Mouse (Mus musculus): ENCODE results near the gene Gpatch4.

The Gpatch4 gene

DNA sequence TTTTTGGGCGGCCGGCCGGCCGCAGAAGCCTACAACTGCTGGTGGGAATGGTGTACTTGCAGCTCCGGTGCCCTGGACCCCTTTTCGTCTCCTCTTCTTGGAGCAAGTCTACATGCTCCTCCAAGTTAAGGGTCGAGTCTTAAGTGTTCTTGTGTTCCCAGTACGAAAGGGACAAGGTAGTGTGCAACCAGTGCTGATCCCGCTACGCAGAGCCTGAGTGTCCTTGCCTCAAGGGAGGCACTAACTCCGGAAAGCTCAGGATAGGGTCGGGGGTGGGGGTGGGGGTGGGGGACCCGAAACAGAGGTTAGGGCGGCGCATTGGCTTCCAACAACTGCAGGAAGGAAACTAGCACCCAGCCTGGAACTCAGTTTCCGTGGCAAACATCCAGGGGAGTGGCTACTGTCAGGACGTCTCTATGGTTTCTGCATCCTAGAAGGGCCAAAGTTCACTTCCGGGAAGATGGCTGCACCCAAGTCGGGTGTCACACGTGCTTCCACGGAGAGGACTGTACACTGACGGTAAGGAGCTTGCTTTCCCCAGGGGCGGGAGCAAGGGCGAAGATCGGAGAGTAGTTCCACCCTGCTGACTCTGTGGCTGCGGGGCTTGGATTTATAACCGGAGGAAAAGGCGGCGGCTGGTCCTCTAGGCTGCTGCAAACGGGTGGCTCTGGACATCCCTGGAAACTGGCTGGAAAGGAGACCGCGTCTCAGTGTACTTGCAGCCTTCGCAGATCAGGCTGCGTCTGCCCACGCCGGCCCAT lies at the start of gene Gpatch4:
TSS of gene Gpatch4 (plus strand) at position 448 of the 761 bp plus-strand sequence.
- peak; percentile 98 for DNase-seq (ENCODE audit: low read depth)

DNA sequence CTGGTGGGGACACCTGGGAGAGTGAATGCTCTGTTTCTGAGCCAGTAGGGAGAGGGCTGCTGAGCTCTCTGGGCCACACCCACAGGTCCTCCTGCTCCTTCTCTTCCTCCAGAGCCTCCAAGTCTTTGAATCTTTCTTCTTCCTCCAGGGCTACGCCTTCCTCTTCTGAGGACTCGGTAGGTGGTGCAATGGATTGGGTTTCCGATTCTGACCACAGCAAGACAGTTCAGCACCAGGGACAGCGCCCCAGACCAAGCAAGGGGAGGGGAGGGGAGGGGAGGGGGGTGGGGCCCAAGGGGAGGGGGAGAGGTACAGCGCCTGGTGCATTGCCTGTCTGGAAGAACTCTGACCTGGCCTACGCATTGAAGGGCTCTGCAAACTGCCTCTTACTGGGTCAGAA lies 49.5 kb upstream of the Gpatch4 start:
- DNase-seq (ENCODE audit: low read depth), result peak; percentile 60

DNA sequence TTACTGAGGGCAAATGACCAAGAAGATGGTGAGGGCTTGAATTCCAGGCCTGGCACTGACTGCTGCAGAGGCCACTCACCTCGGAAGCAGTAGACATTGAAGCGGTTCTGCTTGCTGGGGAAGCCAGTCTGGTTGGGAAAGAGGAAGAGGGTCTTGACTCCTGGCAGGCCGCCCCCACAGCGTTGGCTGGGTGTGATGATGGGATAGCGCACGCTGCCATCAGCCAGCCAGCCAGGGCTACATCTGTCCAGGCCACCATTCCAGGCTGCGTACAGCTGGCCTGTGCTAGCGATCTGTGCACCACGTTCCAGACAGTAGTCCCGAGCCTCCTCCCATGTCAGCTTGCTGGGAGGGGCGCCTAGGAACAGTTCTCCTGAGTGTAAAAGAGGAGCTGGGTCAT lies 47.6 kb upstream of the Gpatch4 start:
- no peak for DNase-seq (ENCODE audit: low read depth)

DNA sequence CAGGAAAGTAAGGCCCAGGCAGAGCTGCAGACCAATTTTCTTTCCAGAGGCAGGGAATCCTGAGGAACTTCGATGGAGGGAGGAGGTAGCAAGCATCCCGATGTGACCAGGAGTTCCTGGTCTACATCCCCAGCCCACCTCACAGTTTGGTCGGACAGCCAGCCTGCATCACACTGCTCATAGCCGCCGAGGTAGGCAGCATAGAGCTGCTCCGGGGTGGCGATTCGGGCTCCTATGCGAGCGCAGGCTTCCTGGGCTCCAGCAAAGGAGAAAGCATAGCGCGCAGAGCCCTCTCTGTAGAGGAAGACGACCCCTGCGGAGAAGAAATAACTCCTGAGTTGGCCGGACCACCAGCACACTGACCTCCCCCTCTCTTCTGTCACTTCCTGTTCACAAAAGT lies 46.5 kb upstream of the Gpatch4 start:
- DNase-seq (ENCODE audit: low read depth), result no peak

DNA sequence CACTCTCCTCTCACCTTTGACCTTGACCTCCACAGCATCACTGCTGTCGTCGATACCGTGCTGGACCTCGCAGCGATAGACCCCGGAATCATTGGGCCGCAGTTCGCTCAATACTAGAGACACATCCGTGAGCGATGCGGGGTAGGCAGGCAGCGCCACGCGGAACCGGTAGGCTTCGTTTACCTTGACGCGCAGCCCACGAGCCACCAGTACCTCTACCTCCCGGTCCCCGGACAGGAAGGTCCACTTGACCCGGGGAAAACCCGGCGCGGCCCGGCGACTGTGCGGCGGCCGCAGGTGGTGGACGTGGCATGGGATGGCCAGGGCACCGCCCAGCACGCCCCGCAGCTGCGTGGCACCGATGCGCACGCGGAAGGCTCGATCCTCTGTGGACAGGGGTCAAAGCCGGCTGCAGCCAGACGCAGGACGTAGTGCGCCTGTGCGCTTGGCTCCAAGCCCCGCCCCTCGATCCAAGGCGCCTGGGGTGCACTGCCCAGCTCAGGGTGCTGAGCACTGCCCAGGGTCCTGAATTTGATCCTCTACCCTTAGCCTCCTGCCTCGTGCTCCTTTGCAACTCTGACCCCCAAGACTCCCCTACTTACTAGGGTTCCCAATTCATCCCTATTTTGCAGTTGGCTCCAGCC lies 45.8 kb upstream of the Gpatch4 start:
- no peak for DNase-seq (ENCODE audit: low read depth)

DNA sequence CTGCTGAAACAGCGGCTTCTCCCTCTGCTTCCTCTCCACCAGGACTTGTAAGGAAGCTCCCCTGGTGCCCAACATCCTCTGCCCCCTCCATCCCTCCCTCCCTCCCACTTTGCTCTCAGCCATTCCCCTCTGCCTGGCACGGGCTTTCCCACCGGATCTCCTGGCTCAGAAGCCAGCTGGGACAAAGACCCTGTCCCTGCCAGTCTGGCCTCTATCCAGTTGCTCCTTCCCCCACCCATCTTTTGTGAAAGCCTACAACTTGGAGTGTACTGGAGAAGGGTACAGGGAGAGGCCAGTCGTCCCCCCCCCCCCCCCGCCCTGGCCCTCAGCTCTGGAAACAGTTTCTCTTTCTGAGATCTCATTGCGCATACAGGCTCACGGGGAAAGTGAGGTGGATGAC lies 44.2 kb upstream of the Gpatch4 start:
- no peak for DNase-seq (ENCODE audit: low read depth)

DNA sequence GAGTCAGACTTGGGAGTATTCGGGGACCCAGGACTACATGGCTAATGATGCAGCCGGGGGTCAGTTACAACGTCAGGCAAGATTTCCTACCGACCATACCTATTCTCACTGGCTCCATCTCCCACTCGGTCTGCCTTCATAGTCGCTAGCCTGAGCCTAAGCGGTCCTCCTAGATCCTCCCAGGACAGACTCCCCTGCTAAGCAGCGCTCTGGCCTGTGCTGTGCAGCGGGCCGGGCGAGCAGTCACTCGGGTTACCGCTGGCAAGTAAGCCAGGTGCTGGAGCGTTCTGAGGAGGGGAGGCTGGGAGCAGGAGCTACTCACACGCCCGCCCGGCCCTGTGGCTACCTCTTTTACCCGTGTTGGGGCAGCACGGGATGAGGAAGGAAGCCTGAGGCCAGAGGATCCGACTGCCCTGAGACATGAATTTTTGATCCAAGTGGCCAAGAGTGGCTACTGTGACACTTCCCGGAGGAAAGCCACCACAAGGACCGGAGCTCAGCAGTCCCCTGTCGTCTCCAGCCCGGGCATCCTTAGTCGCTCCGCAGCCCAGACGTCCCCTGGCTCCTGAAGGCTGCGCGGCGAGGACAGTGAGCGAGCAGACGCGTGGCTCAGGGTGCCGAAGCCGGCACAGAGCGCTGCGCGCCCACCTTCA lies 43.5 kb upstream of the Gpatch4 start:
- DNase-seq (ENCODE audit: low read depth), result no peak

DNA sequence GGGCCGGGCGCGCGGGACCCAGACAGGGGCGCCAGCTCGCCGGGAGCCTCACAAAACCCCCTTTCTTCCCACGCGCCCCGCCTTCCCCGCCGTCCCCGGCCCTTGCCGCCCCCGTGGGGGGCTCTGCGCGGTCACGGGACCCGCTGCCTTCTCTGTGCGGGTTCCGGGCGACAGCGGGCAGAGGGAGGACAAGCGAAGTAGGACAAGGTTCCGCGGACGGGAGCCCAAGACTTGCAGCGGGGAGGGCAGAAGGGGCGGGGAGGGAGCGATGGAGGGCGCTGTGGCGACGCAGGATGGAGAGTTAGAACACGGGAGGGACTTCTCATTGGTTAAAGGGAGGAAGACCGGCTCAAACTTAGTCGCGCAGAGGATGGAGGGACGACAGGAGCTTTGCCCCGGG lies 42.7 kb upstream of the Gpatch4 start, which contains the start of gene Bcan:
TSS of gene Bcan (minus strand) at position 50 of the 400 bp plus-strand sequence.
- DNase-seq (ENCODE audit: low read depth), result no peak

DNA sequence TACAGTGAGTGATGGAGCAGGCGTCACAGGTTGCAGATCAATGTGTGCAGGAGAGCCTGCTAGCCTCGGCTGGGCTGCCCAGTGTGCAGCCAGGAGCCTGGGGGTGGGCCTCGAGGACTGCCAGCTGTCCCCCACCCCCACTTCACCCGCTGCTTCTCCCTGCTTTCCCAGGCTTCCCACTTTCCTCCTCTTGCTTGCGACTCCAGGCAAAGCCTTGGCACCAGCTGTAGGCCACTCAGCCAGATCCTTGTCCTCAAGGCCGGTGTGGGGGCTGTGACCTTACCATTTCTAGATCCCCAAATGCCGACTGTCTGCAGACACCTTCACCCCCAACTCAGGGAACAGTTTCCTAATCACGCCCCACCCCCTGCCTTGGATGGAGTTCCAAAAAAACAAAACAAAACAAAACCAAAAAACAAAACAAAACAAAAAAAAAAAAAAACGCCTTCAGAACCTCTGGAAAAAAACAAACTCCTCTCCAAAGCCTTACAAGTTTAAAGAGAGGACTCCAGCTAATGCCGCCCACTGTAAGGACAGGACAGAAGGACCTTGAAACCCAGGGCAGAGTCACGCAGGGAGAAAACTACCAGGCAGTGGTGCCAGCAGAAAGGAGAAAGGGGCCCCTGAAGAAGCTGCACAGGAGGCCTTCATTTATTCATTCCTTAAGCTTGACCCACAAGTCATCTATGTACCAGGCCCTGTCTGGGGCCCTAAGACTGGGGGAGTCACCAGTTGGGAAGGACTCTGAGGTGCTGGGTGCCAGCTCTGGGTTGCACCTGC lies 41.9 kb upstream of the Gpatch4 start:
- DNase-seq (ENCODE audit: low read depth), result no peak

DNA sequence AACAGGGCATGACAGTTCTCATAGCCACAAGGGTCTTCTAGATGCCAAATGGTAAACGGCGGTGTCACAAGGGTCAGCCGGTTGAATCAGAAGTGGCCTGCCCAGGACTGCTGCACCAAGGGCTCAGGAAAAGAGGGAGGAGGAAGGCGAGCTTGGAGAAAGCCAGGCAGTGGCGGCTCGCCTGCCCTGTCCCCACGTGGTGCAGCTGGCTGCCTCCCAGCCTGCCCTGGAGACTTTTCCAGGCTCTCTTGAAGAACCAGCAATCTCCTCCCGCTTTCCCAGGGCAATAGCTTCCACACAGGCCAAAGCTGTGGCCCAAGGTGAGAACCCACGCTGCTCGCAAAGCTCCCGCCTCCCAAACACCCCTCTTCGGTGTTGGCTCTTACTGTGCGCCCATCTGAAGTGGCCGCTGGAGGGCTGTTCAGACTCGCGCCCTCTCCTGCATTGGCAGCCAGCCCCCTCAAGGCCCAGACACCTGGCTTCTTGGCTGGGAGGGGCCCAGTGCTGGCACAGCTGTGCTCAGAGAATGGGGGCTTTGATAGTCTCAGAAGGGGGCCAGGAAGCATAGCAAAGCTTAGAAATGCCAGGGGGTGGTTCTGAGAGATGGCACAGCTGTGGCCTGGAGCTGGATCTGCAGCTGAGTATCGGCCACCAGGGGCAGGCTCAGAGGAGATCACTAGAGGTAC lies 40.5 kb upstream of the Gpatch4 start:
- DNase-seq (ENCODE audit: low read depth), result no peak

DNA sequence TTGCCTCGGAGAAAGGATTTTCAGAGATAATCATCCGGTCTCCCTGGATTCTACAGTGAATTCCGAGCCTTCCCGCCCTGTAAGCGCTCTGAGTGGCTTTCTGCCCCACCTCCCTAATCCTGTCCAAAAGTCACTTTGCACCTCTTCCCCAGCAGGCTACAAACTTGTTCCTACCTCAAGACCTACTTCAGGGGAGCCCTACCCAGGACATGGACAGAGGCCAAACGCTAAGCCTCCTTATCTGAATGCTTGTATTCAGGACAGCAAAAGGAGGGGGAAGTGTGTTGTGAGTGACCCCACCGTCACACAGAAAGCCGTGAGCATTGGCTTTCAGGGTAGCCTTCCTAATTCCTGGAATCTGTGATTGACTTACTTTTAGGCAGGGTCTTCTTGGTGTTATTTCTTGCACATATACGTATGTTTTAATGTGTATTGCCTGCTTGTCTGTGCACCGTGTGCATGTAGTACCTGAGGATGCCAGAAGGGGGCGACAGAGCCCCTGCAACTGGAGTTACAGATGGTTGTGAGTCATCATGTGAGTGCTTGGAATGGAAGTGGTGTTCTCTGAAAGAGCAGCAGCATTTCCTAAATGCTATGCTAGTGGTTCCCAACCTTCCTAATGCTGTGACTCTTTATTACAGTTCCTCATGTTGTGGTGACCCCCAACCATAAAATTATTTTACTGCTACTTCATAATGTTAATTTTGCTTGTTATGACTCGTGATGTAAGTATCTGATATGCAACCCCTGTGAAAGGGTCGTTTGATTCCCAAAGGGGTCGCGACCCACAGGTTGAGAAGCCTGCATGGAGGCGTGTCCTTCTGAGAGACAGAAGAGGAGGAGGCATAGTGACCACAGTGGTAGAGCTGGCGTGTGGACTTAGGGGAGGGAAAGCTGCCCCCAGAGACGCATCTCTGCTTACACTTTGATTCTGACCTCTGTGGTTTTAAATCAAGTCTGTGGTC lies 36.8 kb upstream of the Gpatch4 start:
- DNase-seq (ENCODE audit: low read depth), result peak; percentile 55

DNA sequence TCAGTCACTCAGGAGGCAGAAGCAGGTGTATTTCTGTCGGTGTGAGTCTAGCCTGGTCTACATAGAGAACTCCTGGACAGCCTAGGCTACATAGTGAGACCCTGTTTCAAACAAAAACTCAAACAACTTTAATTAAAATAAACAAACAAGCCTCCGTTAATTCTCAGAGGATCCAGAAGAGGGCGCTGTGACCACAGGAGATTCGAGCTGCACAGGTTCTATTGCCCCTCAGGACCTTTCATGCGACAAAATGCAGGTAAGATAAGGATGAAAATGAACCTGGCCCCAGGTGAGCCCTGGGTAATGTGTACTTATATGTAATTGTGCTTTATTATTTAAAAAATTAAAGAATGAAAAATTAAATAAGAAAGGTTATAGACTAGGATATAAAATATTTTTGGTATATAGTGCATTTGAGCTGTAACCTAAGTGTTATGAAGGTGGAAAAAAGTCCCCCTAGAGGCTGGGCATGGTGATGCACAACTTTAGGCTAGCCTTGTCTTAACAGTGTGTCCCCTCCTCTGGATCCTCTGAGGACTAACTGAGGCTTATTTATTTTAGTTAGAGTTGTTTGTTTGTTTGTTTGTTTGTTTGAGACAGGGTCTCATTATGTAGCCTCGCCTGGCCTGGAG lies 32.2 kb upstream of the Gpatch4 start:
- peak; percentile 76 for DNase-seq (ENCODE audit: low read depth)

DNA sequence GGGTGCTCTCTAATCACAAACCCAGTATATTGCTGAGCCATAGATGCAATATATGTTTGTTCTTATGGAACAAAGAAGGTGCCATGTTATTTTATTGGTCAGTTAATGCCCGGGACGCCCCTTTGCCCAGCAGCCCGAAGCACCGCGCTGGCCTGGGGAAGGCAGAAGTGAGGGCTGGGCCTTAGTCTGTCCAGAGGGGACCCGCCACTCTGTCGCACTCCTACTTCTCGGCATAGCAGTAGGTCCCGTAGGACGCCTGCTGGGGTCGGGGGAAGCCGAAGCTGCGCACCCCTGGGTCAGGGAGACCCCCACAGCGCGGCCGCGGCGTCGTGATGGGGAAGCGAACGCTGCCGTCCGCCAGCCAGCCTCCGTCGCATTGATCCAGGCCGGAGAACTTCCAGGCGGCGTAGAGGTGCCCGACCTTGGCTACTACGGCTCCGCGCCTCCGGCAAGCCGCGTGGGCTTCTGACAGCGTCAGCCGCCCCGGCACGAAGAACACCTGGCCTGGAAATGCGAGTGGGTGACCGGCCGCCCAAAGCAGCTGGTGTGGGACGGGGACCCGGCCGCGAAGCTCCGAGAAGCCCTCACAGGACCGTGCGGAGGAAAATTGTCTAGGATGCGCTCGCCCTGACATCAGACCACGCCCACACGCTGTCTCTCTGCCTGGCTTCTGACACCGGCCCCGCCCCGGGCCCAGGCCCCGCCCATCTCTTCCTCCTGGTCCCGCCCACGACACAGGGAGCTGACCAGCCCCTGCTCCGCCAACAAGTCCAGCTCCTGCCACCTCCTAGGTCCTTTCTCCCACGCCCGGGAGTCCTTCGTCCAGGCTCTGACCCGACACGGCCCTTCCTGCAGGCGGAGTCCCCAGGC lies 20.4 kb upstream of the Gpatch4 start:
- DNase-seq (ENCODE audit: low read depth), result peak; percentile 88

DNA sequence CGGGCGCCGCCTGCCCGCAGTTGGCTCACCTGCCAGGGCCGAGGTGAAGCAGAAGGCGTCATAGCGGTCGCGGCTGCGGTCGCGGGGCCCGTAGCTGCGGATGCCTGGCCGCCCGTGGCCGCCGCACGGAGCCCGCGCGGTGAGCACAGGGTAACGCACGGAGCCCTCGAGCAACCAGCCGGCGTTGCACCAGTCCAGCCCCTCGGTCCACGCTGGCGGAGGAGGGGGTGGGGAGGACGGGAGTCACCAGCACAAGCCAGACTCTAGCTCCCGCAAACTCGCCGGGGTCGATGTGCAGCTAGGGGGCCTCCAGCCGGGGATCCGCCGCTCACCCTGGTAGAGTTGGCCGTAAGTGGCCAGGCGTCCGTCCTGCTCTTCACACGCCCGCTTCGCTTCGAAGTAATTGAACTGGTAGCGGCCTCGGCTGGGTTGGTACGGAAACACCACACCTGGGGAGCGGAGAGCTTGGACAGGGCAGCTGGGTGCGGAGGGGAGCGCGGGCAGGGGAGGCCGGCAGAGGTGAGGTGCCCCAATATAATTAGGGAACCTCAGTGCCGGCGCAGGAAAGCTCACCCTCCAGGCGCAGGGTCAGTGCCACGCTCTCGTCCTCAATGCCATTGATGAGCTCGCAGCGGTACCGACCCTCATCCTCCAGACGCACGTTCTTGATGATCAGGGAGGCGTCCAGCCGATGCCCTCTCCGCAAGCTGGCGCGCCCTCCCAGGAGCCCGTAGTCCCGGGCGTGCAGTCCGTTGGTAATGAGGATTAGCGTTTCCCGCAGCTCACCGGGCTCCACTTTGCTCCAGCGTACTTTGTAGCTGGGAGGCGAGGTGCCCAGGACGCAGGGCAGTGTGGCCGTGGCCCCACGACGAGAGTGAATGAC lies 19.5 kb upstream of the Gpatch4 start:
- no peak for DNase-seq (ENCODE audit: low read depth)

DNA sequence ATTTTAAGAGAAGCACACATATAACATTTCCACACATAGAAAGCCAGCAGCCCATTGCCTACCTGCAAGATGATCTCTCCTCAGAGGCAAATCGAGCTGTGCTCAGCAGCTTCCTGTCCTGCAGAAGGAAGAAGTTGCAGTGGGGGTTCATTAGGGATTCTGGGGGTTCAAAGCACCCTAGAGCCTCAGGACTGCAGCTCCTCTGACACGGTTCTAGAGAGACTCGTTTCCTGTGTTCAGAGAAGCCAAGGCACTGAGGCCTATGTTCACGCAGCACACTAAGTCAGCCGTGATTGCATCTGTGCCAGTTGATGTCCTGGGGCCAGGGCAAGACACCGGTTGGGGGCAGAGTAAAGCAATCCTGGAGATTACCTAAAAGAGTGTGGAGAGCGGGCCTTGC lies 16.1 kb upstream of the Gpatch4 start:
- no peak for DNase-seq (ENCODE audit: low read depth)

DNA sequence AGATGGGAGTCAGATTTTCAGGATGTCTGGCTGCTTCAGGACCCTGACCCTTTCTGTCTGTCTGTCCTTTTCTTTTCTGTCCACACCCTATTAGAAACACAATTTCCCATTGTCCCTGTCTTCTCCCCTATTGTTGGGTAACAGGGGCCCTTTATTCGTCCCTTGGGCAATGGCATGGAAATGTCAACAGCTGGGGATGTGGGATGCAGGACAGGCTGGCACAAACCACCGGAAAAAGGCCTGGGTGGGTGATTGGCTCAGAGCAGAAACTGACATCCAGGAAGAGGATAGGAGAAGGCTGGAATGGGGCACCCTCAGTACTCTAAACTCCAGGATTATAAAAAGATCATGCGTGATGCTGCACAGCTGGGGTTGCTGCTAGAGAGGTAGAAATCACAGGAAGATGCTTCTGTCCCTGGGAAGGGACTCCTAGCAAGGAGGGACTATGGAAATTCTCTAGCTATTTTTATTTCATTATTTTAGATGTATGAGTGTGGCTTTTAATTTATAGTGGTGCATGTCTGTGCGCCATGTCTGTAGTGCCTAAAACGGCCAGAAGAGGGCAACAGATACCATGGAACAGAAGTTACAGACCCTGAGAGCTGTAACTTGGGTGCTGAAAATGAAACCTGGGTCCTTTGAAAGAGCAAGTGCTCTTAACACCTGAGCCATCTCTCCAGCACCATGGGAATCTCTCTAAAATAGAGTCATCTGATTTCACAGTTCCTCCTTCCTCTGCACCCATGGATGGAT lies 15.3 kb upstream of the Gpatch4 start, which contains the start of gene Hapln2:
TSS of gene Hapln2 (minus strand) at position 150 of the 753 bp plus-strand sequence.
- peak; percentile 63 for DNase-seq (ENCODE audit: low read depth)

All from induced T-regulatory cell, adult 2 months (primary cell).